Mouse (Mus musculus) testis, postnatal 14 days (tissue): ENCODE data around the gene Galk1.

Experiments
- DNase-seq: peaks from one replicate; pipeline ENCODE4 v3.0.0; 2021; ENCODE audit warnings: low spot score

Galk1 gene

GRCm38 (mm10) chr11:115982472-115982871 lies 30.0 kb downstream of the Galk1 start:
- DNase-seq: no peak

GRCm38 (mm10) chr11:115975544-115975943 lies 37.0 kb downstream of the Galk1 start:
- DNase-seq: no peak

DNA sequence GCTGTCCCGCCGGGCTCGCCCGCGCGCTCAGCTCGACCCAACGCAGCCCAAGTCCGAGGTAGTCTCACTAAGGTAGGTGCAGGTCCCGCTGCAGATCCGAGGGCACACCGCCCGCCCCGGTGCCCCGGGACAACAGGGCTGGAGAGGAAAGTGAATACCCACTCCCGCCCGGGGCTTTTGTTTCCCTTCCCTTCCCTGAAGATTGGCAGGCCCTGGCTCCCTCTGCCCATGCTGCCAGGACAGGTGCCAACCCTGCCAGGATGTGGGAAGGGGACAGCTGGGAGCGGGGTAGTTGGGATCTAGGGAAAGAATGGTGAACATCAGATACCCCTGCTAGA lies 37.5 kb downstream of the Galk1 start:
- no peak for DNase-seq

GRCm38 (mm10) chr11:115974309-115975082 lies 38.0 kb downstream of the Galk1 start, which contains the start of gene Itgb4:
Itgb4 (plus strand) TSS chr11:115974709.
- peak; percentile 37 for DNase-seq

- no peak for DNase-seq
Measured at GRCm38 (mm10) chr11:115971016-115971415, 41.5 kb downstream of the Galk1 start.

DNA sequence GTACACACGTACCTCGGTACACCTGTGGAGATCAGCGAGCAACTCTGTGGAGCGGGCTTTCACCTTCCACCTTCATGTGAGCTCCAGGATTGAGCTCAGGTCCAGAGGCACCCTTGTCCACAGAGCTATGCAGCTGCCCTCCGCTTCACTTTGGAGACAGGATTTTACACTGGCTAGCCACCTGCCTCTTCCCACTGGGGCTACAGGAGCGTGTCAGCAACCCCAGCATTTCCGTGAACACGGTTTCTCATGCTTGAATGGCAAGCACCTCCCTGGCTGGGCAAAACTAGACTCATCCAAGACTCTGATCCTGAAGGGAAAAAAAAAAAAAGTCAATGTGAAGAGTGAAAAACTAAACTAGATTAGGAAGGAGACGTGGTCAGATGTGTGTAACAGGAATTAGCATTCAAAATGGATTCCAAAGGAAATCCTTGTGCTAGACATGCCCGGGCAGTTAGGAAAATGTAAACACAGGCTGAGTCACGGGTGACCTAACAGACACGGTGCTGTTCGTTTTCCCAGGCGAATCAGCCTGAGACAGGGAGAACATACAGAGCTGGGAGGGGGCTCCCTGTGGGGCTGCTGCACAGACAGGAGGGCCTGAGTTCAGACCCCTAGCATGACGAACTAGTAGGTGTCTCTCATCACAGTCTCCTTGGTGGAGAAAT lies 42.4 kb downstream of the Galk1 start:
- no peak for DNase-seq

GRCm38 (mm10) chr11:115968731-115969405 lies 43.7 kb downstream of the Galk1 start:
- DNase-seq: no peak

DNA sequence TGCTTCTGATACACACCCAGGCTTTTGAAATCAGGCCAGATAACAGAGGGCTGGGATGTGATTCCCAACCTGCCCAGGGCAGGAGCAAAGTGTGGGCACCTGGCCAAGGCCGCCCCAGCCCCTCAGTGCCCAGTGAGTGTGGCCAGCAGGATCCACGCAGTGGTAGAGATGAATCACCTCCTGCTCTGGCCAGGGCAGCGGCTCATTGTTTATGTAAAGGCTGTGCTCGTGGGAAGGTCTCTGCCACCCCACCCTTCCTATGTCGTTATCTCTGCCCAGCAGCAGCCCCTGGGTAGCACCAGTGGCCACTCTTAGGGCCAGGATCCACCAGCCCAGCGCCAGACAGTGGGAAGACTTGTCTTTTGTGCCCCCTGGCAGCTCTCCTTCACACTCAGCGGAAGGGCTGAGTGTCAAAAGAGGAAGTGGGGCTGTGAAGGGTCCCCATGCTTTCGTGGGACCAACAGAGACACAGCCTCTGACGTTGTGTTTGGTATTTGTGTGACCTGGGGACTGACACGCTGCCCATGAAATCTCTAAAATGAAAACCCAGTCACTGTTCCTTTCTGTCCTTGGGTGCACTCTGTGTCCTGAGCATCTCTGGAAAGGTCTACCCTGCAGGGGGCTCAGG lies 47.4 kb downstream of the Galk1 start:
- DNase-seq: no peak

DNA sequence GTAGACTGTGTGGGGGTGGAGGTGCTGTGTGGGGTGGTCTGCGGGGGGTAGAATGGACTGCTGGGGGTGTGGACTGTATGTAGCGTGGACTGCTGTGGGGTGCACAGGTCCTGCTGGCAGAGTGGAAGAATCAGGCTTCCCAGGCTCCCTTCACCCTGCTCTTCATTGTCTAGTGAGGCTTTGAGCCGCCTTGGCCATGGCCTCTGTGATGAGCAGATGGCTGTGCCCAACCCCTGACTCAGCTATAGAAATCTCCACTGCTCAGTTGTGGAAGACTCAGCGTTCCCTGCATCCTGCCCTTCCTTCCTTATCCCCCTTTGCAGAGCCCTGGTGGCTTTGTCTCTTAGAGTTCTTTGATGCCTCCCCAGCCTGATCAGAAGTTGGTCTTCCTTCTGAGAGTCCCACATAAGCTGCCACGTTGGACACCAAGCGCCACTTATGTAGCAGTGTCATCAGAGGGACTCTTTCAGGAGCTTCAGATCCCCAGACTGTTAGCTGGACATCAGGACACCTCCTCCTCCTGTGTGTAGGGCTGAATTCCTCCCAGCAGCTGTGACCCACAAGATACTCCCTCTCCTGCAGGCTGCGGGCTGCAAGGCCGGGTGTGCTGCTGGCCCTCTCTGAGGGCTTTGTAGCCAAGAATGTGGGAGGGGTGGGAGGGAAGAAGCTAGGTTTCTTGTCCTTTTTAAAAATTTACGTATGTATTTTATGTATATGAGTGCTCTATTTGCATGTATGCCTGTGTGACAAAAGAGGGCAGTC lies 49.7 kb downstream of the Galk1 start:
- no peak for DNase-seq

- DNase-seq: no peak
Measured at GRCm38 (mm10) chr11:115959018-115959417, 53.5 kb downstream of the Galk1 start.
